Mouse (Mus musculus): ENCODE results near the gene Ap5z1. TPM values are rescaled to one million over a fixed set of nuclear protein-coding genes. Genes with fewer than 3 reads are reported as not detected.

Ap5z1 gene
- total RNA-seq, 1 experiment from 2014 or later = 28.4 TPM

GRCm38 (mm10) chr5:142439911-142440432 lies 23.8 kb upstream of the Ap5z1 start:
- peak; percentile 27 for DNase-seq

- peak; percentile 90 for DNase-seq
Observed at GRCm38 (mm10) chr5:142440451-142441147, 23.1 kb upstream of the Ap5z1 start.

DNA sequence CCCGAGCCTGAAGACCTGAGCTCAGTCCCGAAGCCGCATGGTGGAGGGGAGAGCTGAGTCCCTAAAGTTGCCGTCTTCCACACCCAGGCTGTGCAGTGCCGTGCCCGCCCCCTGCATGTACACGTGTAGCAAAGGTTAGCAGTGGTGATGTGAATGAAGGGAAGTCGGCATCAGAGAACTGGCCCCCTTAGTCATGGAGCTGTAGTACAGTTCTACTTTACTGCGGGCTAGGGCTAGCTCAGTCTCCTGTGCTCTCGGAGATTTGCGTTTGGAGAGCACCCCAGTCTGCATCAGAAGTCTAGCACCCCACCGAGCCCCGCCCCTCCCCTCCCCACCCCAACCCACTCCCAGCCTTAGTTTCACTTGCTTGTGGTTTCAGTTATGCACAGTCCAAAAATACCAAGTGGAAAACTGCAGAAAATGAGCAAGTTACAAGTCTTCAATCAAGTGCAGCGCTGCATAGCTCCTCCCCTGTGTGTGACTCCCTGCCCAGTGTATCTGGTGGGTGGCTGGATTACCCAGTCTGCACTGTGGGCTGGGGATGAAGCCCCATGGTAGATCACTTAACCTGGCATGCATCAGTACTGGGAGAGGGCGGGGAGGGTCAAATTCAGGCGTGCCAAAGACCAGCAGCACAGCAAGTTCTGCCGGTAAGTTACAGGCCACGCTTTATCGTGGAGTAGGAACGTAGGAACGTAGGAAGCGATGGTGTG lies 22.3 kb upstream of the Ap5z1 start:
- DNase-seq = no peak

GRCm38 (mm10) chr5:142442045-142442440 lies 21.7 kb upstream of the Ap5z1 start:
- no peak for DNase-seq

DNA sequence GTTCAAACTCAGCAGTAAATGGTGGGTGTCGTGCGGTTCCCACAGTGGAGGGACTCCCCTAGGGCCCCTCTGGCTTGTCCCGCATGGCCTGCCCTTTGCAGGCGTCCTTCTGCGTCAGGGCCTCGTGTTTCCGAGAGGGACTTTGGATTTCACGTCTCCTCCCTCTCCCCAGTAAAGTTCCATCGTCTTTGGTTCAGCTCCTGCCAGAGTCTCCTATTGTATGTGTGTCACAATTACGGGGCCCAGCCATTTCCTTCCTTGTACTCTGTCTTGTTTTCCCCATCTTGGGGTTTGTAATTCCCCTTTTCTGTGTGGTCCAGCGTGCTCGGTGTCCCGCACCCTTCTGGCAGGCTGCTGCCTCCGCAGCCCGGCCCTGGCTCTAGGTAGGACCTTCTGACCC lies 20.2 kb upstream of the Ap5z1 start:
- DNase-seq = no peak

- DNase-seq = no peak
Observed at GRCm38 (mm10) chr5:142443994-142444393, 19.8 kb upstream of the Ap5z1 start.

- peak; percentile 65 for DNase-seq
Observed at GRCm38 (mm10) chr5:142444791-142445531, 18.8 kb upstream of the Ap5z1 start.

DNA sequence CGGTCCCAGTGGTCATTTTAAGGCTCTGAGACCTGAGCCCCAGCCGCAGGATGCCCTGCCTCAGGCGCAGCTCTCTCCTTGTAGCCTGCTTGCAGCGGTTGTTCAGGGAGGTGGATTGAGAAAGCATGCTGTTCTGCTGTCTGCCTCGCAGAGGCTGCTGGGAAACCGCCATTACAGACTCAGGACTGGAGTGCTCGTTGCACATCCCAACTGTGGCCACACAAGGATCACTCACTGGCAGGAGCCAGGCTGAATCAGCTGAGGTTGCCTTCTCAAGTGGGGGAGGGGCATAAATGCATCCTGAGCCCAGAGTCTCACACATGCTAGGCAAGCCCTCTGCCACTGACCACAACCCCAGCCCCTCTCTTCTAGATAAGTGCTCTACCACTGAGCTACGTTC lies 18.0 kb upstream of the Ap5z1 start:
- DNase-seq = no peak

- DNase-seq = peak; percentile 86
Observed at GRCm38 (mm10) chr5:142448076-142448475, 15.7 kb upstream of the Ap5z1 start.

- DNase-seq = no peak
Observed at GRCm38 (mm10) chr5:142448623-142449022, 15.1 kb upstream of the Ap5z1 start.

DNA sequence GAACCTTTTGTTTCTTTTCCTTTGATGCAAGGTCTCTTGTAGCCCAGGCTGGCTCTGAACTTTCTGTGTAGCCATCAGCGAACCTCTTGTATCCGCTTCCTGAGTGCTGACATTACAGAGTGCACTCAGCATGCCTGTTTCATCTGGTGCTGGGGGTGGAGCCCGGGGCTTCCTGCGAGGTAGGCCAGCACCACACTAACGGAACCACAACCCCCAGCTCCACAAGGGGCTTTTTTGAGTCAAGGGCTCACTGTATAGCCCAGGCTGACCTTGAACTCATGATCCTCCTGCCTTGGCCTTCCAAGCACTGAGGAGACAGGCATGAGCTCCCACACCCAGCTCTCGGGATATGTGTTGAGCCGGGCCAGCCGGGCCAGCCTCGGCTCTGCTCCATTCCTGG lies 12.9 kb upstream of the Ap5z1 start:
- no peak for DNase-seq

DNA sequence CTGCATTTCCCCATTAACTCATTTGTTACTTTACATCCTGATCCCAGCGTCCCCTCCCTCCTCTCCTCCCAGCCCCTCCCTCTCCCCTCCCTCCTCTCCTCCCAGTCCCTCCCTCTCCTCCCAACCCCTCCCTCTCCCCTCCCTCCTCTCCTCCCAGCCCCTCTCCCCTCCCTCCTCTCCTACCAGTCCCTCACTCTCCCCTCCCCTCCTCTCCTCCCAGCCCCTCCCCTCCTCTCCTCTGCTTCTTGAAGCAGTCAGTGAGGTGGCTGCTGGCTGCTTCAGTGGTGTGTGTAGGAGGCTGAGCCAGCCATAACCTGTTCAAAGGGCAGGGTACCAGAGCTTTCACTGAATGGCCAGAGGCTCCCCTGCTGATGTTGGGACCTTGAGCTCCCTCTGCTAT lies 12.0 kb upstream of the Ap5z1 start:
- no peak for DNase-seq

- DNase-seq = no peak
Observed at GRCm38 (mm10) chr5:142453742-142454141, 10.0 kb upstream of the Ap5z1 start.

DNA sequence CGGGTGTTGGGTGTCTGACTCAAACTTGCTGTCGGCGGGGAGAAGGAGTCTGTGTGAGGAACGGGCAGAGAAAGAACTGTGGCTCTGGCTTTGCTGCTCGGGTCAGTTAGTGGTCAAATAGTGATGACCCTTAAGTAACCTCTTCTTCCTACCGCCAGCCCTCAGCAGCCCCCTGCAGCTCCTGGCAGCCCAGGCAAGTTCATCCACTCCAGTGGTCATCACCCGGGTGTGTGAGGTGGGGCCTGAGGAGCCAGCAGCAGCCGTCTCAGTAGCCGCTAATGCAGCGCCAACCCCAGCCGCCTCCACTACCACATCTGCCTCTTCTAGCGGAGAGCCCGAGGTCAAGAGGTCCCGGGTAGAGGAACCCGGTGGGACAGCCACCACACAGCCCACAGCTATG lies 7.4 kb upstream of the Ap5z1 start:
- DNase-seq = no peak

DNA sequence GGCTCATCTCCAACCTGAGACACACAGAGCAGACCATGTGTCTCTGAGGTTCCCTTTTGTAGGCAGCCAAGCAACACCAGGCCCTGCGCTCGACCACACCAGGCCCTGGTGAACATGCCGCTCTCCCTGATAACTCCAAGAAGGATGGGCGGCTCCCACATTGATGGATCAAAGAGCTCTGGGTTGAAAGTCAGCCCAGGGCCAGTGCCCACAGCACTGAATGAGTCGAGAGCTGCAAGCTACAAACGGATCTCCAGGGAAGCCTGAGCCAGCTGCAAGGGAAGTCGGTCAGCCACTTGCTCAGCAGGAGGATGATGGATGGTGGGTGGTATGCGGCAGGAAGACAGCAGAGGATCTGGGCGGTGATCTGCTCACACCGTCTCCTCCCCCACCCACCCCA lies 6.4 kb upstream of the Ap5z1 start:
- no peak for DNase-seq

DNA sequence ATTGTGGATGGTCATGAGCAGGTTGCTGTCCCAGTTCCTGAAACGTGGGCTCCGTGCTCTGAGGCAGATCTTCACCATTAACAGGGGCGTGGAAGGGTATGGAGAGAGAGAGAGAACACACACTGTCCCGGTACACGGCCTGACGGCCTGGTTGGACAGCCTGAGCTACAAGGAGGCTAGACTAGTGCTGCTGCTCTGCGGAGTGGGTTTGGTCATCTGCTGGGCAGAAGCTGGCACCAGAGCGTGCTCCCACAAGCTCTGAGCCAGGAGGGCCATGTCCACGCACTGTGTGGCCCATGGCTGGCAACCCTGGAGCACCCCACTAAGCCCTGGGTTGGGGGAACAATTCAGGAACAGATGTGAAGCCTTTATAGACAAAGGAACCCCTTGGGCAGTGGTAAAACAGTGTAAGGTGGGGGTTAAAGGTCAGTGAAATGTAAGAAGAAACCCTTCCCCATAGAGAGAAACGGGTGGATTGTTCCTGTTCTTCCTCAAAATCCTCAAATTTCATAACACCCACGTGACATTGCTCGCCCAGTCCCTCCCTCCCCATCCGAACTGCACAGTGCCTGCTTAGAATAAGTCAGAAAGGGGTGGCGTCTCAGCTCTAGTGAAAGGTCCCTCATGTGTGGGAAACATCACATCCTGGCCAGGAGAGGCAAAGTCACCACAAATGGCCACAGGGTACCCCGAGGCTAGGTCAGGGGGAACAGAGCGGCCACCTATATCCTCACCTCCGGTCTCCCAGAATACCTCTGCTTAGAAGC lies 4.8 kb upstream of the Ap5z1 start:
- DNase-seq = no peak

DNA sequence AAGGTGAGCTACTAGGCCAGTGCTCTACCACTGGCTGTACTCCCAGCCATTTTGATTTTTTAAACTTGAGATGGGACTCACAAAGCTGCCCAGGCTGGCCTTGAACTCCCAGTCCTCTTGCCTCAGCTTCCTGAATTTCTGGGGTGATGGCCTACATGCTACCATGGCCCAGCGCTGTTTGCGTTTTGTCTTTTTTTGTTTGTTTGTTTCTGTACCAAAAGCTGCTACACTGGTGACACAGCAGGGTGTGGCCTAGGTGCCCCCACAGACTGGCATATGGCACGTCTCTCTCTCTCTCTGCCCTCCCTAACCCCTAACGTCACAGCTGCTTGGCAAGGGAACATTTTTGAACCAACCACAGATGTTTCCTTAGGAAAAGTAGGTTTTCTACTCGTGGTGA lies 3.9 kb upstream of the Ap5z1 start:
- DNase-seq = no peak

DNA sequence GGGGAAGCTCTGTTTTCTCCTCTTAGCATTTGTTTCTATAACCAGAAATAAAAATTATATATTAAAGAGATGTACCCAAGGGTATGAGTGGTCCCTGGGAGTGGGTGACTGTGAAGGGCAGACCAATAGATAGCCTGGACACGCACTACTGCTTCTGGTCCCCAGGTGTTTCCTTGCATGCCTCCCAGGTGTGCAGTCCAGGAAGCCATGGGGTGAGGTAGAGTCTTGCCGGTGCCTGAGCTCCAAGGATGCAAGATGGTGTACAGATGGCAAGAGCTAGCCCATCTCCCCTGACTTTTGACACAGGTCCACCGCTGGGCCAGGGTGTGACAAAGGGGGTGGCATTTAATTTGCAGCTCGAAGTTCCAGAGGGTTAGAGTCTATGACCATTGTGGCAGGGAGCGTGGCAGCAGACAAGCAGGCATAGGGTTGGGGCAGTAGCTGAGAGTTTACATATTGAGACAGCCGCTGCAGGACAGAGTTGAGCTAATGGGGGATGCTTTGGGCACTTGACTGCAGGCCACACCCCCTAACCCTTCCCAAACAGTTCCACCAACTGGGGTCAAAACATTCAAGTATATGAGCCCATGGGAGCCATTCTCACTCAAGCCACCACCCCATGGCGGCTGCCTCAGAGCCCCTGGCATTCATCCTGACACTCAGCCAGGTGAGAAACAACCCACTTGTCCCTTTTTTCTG lies 1.7 kb upstream of the Ap5z1 start:
- no peak for DNase-seq

DNA sequence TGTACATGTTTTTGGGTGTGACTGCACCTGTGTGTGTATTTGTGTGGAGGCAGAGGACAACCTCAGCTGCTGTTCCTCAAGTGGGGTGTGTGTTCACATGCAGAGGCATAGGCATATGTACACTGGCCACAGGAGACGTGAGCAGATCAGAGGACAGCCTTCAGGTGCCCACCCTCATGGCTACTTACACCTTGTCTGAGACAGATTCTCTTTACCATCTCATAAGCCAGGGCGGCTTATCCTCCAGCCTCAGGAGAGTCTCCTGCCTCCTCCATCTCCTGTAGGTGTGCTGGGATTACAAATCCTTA lies 1.1 kb upstream of the Ap5z1 start:
- DNase-seq = no peak

DNA sequence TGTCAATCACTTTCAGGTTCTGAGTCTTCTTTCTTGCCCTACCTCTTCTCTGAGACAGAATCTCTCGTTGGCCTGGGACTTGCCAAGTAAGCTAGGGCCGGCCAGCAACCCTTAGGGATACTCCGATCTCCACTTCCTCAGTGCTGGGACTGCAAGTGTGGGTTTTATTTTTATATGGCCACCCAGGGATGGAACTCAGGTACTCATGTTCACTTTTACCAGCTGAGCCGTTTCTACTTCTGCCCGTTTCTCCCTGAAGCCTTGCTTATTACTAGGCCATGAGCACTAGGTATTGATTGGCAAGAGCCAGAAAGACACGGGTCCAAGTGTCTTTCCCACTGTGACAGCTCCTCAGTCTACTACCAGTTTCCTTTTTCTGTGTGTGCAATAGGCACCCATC lies 733 bp upstream of the Ap5z1 start:
- no peak for DNase-seq

- DNase-seq = no peak
Observed at GRCm38 (mm10) chr5:142468375-142468774, 4.6 kb downstream of the Ap5z1 start.

GRCm38 (mm10) chr5:142469796-142470195 lies 6.1 kb downstream of the Ap5z1 start:
- peak; percentile 64 for DNase-seq

Measured in adrenal gland, postnatal 25 days (tissue).